Mouse (Mus musculus) bone marrow, adult 2 months (tissue): ENCODE data around the gene Pwwp2a.

Experiments
- CTCF ChIP-seq: fragments of 200-500 bp; IDR thresholded peaks from 2 replicates; pipeline ENCODE4 v1.5.1; 2011; ENCODE audit warnings: low read length, control low read depth; ENCODE audit not compliant: control insufficient read depth, insufficient read depth
- POLR2A ChIP-seq: fragments of 200-500 bp; IDR thresholded peaks from 2 replicates; pipeline ENCODE4 v1.6.1; 2011; ENCODE audit warnings: low read depth, mild to moderate bottlenecking, control low read depth, low read length, borderline replicate concordance; ENCODE audit not compliant: control insufficient read depth

GRCm38 (mm10) chr11:43658010-43658409 is 23.8 kb upstream of the Pwwp2a start:
- TF ChIP-seq CTCF (no peak), POLR2A (no peak)
